Mouse (Mus musculus): ENCODE results near the gene Map6d1.

Map6d1 gene

DNA sequence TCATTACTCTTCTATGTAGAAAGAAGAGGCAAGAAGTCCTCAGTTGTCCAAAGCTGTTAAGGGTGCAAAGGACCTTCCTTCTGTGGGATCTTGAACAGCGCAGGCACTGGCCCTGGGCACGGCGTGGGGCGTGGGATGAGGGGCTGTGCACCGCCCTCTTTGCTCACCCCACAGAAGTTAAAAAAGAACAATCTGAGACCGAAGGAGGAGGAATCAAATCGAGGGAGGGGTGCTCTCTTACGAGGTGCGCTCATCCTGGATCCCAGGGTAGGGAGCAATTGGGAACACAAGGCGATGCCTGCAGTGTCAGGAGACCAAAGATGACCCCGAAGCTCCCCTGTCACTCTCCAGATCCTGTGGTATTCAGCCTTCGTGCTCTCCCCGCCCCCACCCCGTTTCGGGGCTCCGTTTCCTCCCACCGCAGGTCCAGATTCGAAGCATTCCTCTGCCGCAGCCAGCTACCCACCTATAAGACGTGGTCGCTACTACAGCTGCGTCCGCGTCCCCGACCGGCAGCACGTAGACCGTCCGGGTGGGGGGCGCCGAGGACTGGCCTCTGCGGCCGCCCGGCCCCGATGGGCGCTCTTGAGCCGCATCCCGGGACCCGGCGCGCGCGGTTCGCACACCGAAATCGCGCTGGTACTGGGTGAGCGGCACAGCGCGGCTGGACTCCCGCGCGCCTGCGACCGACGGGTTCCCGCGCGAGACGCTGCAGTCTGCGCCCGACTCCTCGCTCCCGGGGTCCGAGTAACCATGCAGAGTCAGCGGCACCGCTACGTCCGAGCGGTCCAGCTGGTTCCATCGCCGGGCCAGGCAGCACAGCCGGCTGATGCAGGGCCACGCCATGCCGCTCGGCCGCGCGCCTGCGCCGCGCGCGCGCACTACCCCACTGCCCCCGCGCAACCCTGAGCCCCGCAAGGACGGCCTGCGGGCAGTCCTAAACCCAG is at the start of gene Map6d1:
TSS of gene Map6d1 (minus strand) at position 891 of the 947 bp plus-strand sequence.
- no peak for DNase-seq (ENCODE audit: low read depth)

DNA sequence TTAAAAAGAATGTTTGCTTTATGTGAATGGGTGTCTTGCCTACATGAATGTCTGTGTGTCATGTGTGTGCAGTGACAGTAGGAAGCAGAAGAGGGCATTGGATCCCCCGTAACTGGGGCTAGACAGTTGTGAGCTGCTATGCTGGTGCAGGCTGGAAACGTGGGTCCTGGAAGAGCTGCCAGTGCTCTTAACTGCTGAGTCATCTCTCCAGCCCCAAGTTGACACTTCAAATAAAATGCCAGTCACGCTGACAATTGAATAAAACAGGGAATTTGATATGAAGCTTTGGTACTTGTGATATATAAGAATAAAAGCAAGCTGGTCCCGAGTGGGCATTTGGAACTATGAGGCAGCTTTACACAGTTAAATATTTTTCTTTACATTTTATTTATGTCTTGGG is 39.1 kb upstream of the Map6d1 start:
- DNase-seq (ENCODE audit: low read depth) = no peak

DNA sequence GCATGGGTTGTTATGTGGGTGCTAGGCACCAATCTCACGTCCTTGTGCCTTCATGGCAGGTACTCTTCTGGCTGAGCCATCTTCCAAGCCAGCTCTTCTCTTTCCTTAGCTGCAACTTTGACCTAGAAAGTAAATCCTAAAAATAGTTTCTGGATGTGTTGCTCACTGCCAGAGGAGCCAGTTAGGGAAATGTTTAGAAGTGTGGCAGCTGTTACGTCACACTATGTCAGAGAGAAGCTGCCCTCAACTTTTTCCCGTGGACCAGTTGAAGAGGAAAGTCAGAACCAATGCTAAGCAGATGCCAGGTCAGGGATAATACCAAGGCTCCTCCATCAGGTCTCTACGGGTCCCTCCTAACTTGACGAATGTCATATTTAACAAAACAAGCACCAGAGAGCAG is 38.2 kb upstream of the Map6d1 start:
- no peak for DNase-seq (ENCODE audit: low read depth)

DNA sequence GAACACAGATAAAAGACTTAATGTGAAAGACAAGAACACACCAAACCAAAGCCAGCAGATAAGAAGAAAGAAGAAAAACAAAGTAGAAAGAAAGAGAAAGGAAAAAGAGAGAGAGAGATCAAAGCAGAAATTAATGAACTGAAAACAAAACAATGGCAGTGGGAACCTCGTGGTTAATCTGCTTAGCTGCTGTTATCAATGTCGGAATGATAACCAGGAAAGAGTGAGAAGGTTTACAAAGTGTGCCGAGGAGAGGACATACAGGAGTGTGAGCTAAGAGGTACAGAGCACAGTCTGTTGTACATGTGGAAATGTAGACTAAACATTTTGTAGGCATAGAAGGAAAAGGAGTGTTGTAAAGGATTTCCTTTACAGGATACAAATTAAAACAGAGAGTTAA is 31.8 kb upstream of the Map6d1 start:
- no peak for DNase-seq (ENCODE audit: low read depth)

DNA sequence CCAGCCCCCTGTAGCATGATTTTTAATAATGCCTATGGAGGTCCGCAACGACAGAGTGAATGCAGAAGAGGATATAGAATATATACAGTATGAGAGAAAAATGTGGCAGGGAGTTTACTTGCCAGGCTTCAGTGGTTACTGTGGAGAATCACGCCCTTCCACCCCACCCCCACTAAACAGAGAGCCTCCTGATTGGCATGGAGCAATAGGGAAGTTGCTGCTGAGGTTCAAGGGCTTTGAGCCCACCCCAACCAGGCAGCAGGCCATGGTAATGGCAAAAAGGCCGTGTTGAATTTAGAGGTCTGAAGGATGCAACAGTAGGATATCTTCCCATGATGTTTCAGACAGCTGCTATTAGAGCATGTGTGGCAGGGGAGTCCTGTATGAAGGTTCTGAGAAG is 30.2 kb upstream of the Map6d1 start:
- peak; percentile 5 for DNase-seq (ENCODE audit: low read depth)

DNA sequence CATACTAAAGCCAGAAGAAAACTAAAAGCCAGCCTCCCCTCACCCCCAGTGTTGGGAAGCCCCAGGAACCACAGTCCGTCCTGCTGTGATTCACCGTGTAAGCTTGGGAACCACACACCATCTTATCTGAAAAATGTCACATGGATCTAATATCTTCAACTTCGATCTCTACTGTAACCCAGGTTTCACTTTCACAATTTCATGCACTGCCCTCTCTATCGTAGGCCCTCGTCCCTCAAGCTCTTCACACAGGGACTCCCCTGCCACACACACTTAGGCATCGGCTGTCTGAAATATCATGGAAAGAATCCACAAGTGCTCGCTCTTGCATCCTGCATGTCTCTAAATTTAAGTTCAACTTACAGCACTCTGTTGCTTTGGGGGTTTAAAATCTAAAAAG is 23.9 kb upstream of the Map6d1 start:
- no peak for DNase-seq (ENCODE audit: low read depth)

DNA sequence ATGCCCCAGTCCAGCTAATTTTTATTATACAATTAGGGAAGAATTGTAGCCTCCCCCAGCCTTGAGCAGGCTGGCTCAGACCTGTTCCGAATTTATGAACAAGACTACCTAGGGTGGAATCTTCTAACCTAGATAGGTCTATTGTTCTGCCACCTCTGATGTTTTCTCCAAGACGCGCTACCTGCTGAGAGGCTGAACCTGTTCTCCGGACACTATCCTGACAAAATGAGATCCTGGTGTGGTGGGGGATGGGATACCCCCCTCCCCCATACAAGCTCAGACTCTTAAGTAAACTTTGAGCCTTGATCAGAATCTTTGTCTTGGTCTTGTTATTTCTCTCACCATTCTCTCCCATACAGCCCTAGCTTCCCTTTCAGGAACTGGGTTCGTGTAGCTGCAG is 16.8 kb upstream of the Map6d1 start:
- DNase-seq (ENCODE audit: low read depth) = no peak

DNA sequence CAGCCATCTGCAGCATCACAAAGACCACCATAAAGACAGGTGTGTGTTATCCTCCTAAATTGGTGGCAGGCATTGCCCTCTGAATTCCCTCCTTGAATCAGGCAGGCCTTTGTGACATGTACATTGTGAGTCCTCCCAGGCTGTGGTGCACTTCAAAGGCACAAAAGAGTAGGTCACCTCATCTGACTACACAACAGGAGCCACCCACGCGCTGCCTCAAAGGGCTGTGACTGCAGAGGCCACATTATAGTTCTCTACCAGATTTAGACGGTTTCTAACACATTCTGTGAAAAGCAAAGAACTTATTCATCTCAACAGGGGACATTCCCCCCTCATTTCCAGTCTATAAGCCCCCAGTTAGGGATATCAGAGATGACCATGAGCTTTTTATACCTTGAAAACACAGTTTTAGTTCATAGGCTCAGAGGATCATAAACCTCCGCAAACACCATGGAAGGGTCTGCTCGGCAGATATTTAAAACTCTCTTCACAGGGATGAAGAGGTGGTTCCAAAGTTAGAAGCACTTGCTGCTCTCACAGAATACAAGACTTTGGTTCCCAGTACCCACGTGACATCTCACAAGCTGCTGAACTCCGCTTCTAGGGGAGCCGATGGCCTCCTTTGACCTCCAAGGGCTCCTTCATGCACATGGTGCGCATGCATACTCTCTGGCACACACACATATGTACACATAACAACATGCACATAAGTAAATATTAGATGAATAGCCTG is 7.5 kb upstream of the Map6d1 start:
- DNase-seq (ENCODE audit: low read depth) = no peak

DNA sequence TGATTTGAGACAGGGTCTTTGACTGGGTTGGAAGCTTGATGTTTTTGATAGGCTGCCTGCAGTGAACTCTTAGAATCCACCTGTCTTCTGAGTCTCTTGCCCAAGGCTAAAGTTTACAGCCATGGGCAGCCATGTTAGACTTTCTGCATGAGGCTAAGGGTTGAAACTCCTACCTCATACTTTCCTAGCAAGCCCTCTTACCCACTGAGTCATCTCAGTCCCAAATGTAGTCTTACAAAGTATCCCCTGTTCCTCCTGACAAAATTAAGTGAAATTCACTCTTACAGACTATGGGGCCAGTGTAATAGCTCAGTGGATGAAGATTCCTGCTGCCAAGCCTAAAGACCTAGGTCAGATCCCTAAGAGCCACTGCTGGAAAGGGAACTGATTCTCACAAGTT is 5.9 kb upstream of the Map6d1 start:
- no peak for DNase-seq (ENCODE audit: low read depth)

DNA sequence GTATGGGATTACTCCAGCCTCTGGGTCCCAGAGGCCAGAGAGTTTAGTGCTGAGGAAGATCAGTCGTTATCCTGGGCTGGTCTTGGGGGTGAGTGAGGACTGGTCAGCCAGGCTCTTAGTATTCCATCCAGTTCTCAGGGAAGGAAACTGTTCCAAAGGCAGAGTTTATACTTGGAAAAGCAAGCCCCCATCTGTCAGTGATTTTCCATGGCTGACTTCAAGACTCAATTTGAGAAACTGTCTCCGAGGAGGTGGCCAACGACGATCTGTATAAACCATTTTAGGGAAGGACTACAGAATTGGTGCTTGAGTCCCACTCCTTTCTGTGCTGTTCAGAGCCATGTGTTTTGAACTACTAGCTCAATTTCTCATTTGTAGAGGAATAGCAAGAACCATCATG is 2.5 kb downstream of the Map6d1 start:
- DNase-seq (ENCODE audit: low read depth) = no peak

DNA sequence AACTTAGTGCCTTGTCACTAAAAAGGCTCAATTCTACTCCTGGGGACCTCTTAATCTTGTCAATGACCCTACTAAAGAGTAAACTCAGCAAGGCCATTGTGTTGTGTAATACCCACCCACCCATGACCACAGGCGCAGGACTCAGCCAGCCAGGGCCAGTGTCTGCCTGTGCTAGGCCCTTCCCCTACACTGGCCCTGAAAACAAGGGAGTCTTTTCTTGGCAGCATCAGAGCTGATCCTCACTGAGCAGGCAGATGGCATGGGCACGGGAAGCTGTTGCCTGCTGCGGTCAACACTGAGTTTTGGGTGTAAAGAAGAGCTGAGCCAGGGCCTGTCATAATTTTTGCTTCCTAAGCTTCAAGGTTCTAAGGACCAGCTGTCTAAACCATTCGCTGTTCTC is 3.7 kb downstream of the Map6d1 start:
- no peak for DNase-seq (ENCODE audit: low read depth)

DNA sequence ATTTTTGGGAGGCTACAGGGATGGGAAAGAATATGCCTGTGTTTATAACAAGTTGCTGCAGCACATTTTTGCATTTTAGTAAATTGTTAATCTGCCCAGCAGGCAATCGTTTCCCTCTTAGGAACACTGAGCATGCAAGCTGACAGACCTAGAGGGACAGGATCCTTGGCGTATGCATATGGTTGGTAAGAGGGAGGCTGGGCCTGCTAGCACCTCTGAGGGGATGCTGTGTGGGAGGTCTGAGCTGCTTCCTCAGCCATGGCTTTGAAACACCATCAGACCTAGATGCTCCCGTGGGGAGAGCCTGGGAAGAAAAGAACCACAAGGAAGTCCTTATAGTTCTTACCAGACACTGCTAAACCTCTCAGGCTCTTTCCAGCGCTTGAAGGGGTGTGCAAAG is 6.8 kb downstream of the Map6d1 start:
- no peak for DNase-seq (ENCODE audit: low read depth)

DNA sequence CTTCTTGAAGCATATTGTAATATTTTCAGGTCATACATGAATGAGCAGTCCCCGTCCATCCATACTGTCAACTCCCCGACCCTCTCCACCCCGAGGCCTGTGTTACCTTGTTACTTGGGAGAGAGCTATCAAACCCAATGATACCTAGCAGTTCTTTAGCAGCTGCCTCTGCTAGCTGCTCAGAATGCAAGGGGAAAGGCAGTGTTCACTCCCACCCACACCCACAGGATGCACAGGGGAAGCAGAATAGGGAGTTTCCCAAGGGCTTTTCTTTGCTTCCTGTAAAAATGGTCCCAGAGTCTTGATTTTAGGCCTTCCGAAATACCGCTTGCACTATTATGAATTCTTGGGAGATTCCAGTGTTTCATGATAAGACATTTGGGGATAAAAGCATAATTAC is 13.0 kb downstream of the Map6d1 start:
- DNase-seq (ENCODE audit: low read depth) = no peak

DNA sequence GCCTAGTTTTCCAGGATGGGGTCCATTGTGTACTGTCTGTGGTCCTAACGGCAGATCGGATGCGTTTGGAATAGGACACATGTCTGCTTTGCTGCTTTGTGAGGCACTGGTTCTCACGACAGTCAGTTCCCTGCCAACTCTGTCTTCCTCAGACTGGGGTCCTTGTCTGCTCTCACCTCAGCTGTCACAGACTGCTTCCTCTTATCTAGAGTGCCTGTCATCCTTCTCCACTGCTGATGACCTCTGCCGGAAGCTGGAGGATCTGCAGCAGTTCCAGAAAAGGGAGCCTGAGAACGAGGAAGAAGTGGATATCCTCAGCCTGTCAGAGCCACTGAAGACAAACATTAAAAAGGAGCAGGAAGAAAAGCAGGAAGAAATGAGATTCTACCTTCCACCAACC is 13.7 kb downstream of the Map6d1 start:
- DNase-seq (ENCODE audit: low read depth) = no peak

DNA sequence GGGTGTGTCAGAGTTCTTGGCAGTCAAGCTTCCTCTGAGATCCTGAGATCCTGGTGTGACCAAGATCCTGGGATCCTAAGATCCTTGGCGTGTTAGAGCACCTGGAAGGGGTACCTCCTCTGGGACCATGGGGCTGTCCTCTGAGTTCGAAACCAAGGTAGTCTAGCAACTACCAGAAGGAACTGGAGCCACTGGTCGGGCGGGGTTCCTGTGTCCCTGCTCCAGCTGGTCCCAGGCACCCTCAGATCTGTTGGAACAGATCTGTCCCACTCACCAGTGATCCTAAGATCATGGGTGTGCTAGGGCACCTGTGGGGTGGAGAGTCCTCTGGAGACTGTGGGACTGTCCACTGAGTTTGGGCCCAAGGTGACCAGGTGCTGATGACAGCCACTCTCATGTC is 14.5 kb downstream of the Map6d1 start:
- no peak for DNase-seq (ENCODE audit: low read depth)

DNA sequence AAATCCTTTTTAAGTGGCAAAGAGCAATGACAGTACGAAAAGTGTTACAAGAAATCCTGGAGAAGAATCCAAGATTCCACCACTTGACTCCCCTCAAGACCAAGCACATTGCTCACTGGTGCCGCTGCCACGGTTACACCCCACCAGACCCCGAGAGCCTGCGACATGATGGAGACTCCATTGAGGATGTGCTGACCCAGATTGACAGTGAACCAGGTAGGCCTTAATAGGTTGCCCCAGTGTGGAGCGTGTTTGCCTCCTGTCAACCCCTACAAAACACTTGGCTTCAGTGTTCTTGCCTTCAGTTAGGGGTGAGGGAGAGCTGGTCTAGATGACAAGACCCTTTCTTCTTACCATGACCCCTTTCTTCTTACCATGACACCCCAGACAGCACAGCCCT is 18.4 kb downstream of the Map6d1 start:
- DNase-seq (ENCODE audit: low read depth) = no peak

DNA sequence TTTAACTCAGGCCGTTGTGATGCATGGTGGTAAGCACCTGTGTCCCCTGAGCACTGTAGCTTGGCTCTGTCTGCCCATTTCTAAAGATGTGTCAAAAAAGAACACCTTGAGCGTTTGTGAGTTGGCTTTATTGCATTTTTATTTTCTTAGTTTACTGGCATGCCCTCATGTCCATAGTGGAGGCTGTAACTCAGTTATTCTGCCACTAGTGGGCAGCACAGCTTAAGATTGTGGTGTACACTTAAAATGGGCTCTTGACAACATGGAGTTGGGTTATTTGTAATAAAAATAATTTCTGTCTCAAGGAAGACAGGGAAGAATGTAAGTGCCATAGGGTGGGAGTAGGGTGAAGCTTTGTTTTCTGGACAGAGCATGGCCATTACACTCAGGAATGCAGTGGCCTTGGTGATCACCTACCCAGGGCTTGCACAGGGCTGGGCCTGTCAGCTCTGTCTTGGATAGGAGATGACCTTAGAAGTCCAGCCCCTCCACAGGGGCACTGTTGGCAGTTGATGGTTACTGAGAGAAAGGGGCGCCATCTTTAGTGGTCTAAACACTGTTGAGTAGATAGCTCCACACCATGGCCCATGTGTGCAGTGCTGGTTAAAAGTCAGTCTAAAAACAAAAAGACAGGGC is 27.4 kb downstream of the Map6d1 start:
- DNase-seq (ENCODE audit: low read depth) = peak; percentile 60

DNA sequence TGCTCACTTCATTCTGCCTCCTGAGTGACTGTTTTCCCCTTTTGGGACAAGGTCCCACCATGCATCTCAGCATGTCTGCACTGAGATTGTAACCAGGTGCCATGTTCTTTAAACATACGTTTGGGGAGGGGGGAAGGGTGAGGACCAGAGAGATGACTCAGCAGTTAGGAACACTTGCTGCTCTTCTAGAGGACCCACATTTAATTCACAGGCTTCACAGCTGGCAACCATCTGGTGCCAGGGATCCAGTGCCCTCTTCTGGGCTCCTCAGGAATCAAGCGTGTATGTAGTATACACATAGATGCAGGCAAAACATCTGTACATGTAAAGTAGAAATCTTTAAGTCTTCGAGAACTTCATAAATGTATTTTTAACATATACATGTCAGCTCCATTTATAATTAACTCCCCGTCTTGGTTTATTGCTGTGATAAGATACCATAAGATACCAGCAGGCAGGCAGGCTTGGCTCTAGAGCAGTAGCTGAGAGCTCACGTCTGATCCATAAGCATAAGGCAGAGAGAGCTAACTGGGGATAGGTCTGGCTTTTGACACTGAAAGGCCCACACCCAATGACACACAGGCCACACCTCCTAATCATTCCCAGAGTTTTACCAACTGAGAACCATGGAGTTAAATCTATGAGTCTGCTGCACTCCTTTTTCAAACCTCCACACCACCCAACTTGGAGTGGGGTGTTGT is 41.5 kb downstream of the Map6d1 start:
- no peak for DNase-seq (ENCODE audit: low read depth)

DNA sequence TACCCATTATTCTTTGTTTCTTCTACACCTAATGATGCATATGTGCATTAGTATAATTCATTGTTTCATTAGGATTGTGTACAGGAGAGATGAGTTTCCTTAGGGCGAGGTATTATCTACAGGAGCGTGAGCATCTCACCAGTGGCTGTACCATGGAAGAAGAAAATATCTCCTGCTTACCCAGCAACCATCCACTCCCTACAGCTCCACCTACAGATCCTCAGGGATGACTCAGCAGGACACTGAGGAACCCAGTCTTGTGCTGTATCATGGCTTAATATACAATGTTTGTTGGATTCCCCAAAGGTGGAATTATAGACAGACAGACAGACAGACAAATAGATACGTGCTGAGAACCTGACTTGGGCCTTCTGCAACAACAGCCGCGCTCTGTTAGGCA is 44.2 kb downstream of the Map6d1 start:
- DNase-seq (ENCODE audit: low read depth) = no peak

DNA sequence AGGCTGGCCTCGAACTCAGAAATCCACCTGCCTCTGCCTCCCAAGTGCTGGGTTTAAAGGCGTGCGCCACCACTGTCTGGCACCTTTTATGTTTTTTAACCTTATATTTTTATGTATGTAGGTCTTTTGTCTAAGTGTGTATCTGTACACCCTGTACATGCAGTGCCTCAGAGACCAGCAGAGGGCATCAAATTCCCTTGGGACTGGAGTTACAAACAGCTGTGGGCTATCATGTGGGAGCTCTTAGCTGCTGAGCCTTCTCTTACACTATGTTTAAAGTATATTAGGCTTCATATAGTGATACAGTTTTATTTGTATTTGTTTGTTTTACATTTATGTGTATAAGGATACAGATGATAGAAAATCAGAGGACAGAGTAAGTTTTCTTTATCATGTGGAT is 45.6 kb downstream of the Map6d1 start:
- peak; percentile 14 for DNase-seq (ENCODE audit: low read depth)

DNA sequence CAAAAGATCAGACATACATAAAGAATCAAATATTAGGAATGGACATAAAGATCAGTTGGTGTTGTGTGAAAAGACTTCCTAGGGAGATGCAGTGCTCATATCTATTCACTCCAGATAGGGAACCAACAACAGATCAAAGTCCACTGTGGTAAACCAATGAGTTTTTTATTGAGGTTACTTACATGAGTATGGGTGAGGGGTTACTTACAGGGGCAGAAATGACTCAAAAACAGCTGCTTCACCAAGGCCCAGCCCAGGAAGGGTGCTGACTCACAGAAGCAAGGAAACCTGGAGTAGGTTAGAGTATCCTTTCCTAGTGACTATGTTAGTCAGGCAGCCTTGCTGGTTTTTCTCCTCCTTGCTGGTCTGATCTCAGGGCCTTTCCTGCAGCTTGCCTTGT is 49.1 kb downstream of the Map6d1 start:
- no peak for DNase-seq (ENCODE audit: low read depth)

DNA sequence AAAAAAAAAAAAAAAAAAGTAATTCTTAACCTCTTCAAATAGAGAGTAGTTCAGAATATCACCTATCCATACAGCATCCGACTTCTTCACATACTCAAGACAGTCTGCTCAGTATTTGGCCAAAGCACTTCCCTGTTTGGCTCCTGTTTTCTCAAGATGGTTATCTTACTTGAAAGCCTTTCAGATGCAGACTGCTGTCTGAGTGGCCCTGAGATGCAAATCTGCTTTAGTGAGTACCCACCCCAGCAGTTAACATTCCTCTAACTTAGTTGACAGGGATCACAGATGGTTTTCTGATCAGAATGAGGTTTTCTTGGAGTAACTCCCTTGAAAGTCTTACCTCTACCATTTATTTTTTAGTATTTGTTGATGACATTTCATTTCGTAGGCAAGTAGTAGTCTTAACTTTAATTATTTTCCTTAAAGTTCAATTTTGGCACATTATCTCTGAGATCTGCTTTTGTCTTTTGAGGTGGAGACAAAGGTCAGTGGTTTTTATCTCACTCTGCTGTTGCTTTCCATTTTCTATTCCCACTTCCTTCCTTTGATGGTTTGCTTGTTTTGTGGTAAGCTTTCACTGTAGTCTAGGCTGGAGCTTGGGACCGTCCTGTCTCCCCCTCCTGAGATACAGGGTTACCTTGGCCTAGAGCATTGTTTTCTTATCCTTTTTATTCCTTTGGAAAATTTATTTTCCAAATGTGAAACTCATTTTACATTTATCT is 49.8 kb downstream of the Map6d1 start:
- no peak for DNase-seq (ENCODE audit: low read depth)
